Mouse (Mus musculus): Measurements from ENCODE around the gene Zfp882. TPM values are rescaled to one million over a fixed set of nuclear protein-coding genes. Genes with fewer than 3 reads are reported as not detected.
"Not testable (repeated sequence)": the region's sequence is repeated elsewhere in the genome, so short reads cannot be mapped to it uniquely, and the experiment has no call there.

Zfp882 gene
- total and polyA plus RNA-seq, 2 experiments from 2014 or later, result 6.8 to 14.6 TPM

DNA sequence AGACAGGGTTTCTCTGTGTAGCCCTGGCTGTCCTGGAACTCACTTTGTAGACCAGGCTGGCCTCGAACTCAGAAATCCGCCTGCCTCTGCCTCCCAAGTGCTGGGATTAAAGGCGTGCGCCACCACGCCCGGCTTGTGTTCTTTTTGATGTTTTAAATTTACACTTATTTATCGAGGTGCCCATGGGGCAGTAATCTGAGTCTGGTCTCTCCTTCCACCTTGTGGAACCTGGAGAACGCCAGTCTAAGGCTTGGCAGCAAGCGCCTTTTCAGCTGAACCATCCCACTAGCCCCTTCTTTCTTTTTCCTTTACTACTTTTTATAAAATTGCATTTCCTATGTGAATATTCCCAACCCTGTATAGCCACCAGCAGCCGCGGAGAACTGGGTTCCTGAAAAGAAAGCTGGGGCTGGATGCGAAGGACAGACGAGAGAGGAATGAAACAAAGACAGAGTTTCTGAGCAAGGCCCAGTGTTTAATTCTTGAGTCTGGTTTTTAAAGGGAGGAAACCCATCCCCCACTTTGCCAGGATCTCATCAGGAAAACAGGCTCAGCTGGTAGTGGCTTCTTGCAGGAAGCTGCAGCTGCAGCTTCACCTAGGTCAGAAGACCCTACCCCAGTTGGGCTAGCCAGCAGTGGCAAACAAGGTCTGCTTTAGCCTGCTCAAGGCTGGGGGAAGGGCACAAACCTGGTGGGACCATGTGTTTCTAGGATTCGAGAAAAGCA, 43.2 kb downstream of the Zfp882 start:
- H3K36me3 ChIP-seq (ENCODE audit: insufficient read depth, low read length), result no peaks in the 10 kb centered on the region
- H3K27ac ChIP-seq (ENCODE audit: low read depth, low read length), result no peak overlapping the region
- no peaks in the 10 kb centered on the region for H3K27me3 ChIP-seq (ENCODE audit: insufficient read depth, low read length)
- H3K9me3 ChIP-seq (ENCODE audit: low read length), result peaks cover 5% of the 10 kb centered on the region; the same call in 1 of the 2 replicates
- DNase-seq (ENCODE audit: low spot score) (no peak), ATAC-seq (ENCODE audit: low FRiP score) (no peak)
- WGBS, result 40% methylated on average over 12 of the region's 14 CpGs
- H3K9ac ChIP-seq (replicated peaks; ENCODE audit: low read length, poor library complexity, severe bottlenecking), result peak overlapping the region; percentile 58
- H3K4me1 ChIP-seq (ENCODE audit: insufficient read depth, low read length), result peaks cover 4% of the 10 kb centered on the region; the same call in 1 of the 2 replicates
- TF ChIP-seq CTCF (IDR thresholded peaks at IDR 0.05), result no peak
- peak overlapping the region; percentile 67 for H3K4me2 ChIP-seq (ENCODE audit: low read depth, low read length, poor library complexity, severe bottlenecking)
- peak overlapping the region; percentile 79 for H3K4me3 ChIP-seq (ENCODE audit: low read depth, low read length)

- Histone ChIP-seq H3K4me3 (ENCODE audit: low read depth, low read length) (no peak overlapping the region), H3K36me3 (ENCODE audit: insufficient read depth, low read length) (no peaks in the 10 kb centered on the region), H3K4me2 (ENCODE audit: low read depth, low read length, poor library complexity, severe bottlenecking) (no peak overlapping the region), H3K9me3 (ENCODE audit: low read length) (peaks cover 5% of the 10 kb centered on the region; the same call in 1 of the 2 replicates), H3K4me1 (ENCODE audit: insufficient read depth, low read length) (peaks cover 4% of the 10 kb centered on the region; the same call in 1 of the 2 replicates), H3K27me3 (ENCODE audit: insufficient read depth, low read length) (no peaks in the 10 kb centered on the region), H3K27ac (ENCODE audit: low read depth, low read length) (no peak overlapping the region), H3K9ac (replicated peaks; ENCODE audit: low read length, poor library complexity, severe bottlenecking) (no peak overlapping the region)
- DNase-seq (ENCODE audit: low spot score), result no peak
- whole genome bisulfite sequencing, result 96% methylated on average over 1 of the region's 1 CpGs
- no peak for ATAC-seq (ENCODE audit: low FRiP score)
- TF ChIP-seq CTCF (IDR thresholded peaks at IDR 0.05), result no peak
These were observed 44.1 kb downstream of the Zfp882 start for GRCm38 (mm10) chr8:71952489-71952888.

GRCm38 (mm10) chr8:71952961-71953700, 44.7 kb downstream of the Zfp882 start:
- WGBS, result 98% methylated on average over 16 of the region's 16 CpGs

DNA sequence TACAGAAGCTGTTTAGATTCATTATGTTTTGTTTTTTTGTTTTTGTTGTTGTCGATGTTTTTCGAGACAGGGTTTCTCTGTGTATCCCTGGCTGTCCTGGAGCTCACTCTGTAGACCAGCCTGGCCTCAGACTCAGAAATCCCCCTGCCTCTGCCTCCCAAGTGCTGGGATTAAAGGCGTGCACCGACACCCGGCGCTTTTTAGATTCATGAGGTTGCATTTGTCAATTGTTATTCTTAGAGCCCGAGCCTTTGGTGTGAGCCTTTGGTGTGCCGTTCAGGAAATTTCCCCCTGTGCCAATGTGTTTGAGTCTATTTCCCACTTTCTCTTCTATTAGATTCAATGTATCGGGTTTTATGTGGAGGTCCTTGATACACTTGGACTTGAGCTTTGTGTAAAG, 46.3 kb downstream of the Zfp882 start:
- DNase-seq (ENCODE audit: low spot score) (no peak), ATAC-seq (ENCODE audit: low FRiP score) (no peak)
- WGBS, result 97% methylated on average over 9 of the region's 9 CpGs
- no peak overlapping the region for H3K4me3 ChIP-seq (ENCODE audit: low read depth, low read length)
- no peaks in the 10 kb centered on the region for H3K36me3 ChIP-seq (ENCODE audit: insufficient read depth, low read length)
- H3K4me1 ChIP-seq (ENCODE audit: insufficient read depth, low read length), result peaks cover 4% of the 10 kb centered on the region; the same call in 1 of the 2 replicates
- H3K27me3 ChIP-seq (ENCODE audit: insufficient read depth, low read length), result no peaks in the 10 kb centered on the region
- H3K4me2 ChIP-seq (ENCODE audit: low read depth, low read length, poor library complexity, severe bottlenecking), result no peak overlapping the region
- no peak overlapping the region for H3K9ac ChIP-seq (replicated peaks; ENCODE audit: low read length, poor library complexity, severe bottlenecking)
- H3K27ac ChIP-seq (ENCODE audit: low read depth, low read length), result no peak overlapping the region
- peaks cover 5% of the 10 kb centered on the region; the same call in 1 of the 2 replicates for H3K9me3 ChIP-seq (ENCODE audit: low read length)
- no peak for TF ChIP-seq CTCF (IDR thresholded peaks at IDR 0.05)

More at GRCm38 (mm10) chr8:71952961-71953700, 44.7 kb downstream of the Zfp882 start:
- not testable (repeated sequence) for H3K9ac ChIP-seq (replicated peaks; ENCODE audit: low read length, poor library complexity, severe bottlenecking); H3K27me3 ChIP-seq (ENCODE audit: insufficient read depth, low read length); DNase-seq (ENCODE audit: low spot score); H3K4me1 ChIP-seq (ENCODE audit: insufficient read depth, low read length); H3K36me3 ChIP-seq (ENCODE audit: insufficient read depth, low read length); H3K27ac ChIP-seq (ENCODE audit: low read depth, low read length); H3K4me3 ChIP-seq (ENCODE audit: low read depth, low read length); H3K9me3 ChIP-seq (ENCODE audit: low read length); H3K4me2 ChIP-seq (ENCODE audit: low read depth, low read length, poor library complexity, severe bottlenecking); ATAC-seq (ENCODE audit: low FRiP score)

DNA sequence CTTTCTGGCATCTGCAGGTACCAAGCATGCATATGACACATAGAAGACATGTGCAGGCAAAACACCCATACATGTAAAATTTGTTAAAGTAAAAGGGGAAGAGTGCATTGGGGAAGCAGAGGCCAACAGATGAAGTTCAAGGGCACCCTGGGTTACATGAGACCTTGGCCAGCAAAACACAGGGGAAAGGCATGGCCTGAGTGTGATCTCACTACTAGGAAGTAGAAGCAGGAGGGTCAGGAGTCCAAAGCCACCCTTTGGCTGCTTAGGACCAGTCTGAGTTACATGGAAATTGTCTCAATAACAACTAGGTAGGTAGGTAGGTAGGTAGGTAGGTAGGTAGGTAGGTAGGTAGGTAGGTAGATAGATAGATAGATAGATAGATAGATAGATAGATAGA, 52.1 kb downstream of the Zfp882 start:
- no peaks in the 10 kb centered on the region for H3K4me1 ChIP-seq (ENCODE audit: insufficient read depth, low read length)
- no peak overlapping the region for H3K9ac ChIP-seq (replicated peaks; ENCODE audit: low read length, poor library complexity, severe bottlenecking)
- DNase-seq (ENCODE audit: low spot score) (no peak), ATAC-seq (ENCODE audit: low FRiP score) (no peak)
- H3K27me3 ChIP-seq (ENCODE audit: insufficient read depth, low read length), result no peaks in the 10 kb centered on the region
- H3K4me2 ChIP-seq (ENCODE audit: low read depth, low read length, poor library complexity, severe bottlenecking), result no peak overlapping the region
- no peak overlapping the region for H3K27ac ChIP-seq (ENCODE audit: low read depth, low read length)
- H3K9me3 ChIP-seq (ENCODE audit: low read length), result no peaks in the 10 kb centered on the region
- H3K36me3 ChIP-seq (ENCODE audit: insufficient read depth, low read length), result 0 out of 2 replicates have a peak, but pooled peaks cover 4% of the 10 kb centered on the region
- no peak overlapping the region for H3K4me3 ChIP-seq (ENCODE audit: low read depth, low read length)
- TF ChIP-seq CTCF (IDR thresholded peaks at IDR 0.05), result no peak

GRCm38 (mm10) chr8:71961796-71962195, 53.4 kb downstream of the Zfp882 start:
- Histone ChIP-seq H3K4me1 (ENCODE audit: insufficient read depth, low read length) (no peaks in the 10 kb centered on the region), H3K27ac (ENCODE audit: low read depth, low read length) (no peak overlapping the region), H3K9ac (replicated peaks; ENCODE audit: low read length, poor library complexity, severe bottlenecking) (no peak overlapping the region), H3K36me3 (ENCODE audit: insufficient read depth, low read length) (peaks cover 11% of the 10 kb centered on the region), H3K4me3 (ENCODE audit: low read depth, low read length) (no peak overlapping the region), H3K27me3 (ENCODE audit: insufficient read depth, low read length) (no peaks in the 10 kb centered on the region), H3K4me2 (ENCODE audit: low read depth, low read length, poor library complexity, severe bottlenecking) (no peak overlapping the region), H3K9me3 (ENCODE audit: low read length) (no peaks in the 10 kb centered on the region)
- no peak for DNase-seq (ENCODE audit: low spot score)
- TF ChIP-seq CTCF (IDR thresholded peaks at IDR 0.05), result no peak
- whole genome bisulfite sequencing, result 96% methylated on average over 5 of the region's 5 CpGs
- no peak for ATAC-seq (ENCODE audit: low FRiP score)

All from midbrain, postnatal 0 days (tissue).